Mouse (Mus musculus): ENCODE data around the gene Ranbp17. TPM values are rescaled to one million over a fixed set of nuclear protein-coding genes. Genes with fewer than 3 reads are reported as not detected.

Gene Ranbp17
- polyA plus RNA-seq, 1 experiment from 2014 or later = 13.3 TPM

GRCm38 (mm10) chr11:33232056-33232455 is 281.5 kb downstream of the Ranbp17 start:
- Histone ChIP-seq H3K4me1 (ENCODE audit: control insufficient read depth, insufficient read depth, low read length) (no peaks in the 10 kb centered on the region), H3K27me3 (ENCODE audit: control insufficient read depth, insufficient read depth, low read length) (no peaks in the 10 kb centered on the region), H3K9ac (replicated peaks; ENCODE audit: low read length) (no peak overlapping the region), H3K4me3 (ENCODE audit: low read depth, low read length) (no peak overlapping the region), H3K4me2 (ENCODE audit: low read depth, low read length) (no peak overlapping the region), H3K36me3 (replicated peaks; ENCODE audit: control insufficient read depth, insufficient read depth, low read depth, low read length) (no peaks in the 10 kb centered on the region), H3K27ac (replicated peaks; ENCODE audit: low read depth, low read length) (no peak overlapping the region), H3K9me3 (replicated peaks; ENCODE audit: control insufficient read depth, low read length) (no peaks in the 10 kb centered on the region)
- ATAC-seq (replicated peaks; ENCODE audit: insufficient number of reproducible peaks, low FRiP score, low TSS enrichment, low read depth) (no peak), DNase-seq (ENCODE audit: low spot score) (no peak)
- 67% methylated on average over 5 of the region's 5 CpGs for WGBS

DNA sequence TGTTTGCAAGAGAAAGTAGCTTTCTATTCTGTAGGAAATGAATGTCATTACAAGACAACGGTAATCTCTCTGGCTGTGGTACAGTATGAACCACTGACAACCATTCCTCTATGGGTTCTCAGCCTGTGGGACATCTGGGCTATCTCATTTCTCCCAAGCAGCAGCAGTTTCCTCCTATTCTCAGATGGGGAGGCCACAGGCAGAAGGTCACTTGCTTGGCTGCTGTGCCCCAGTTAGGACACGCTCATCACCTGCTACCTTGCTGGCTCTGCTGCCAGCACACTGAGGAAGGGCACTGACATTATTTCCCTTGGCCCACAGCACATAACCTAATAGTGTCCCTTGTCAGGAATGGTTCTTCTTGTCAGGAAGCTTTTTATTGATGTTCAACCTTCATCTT is 285.4 kb downstream of the Ranbp17 start:
- Histone ChIP-seq H3K4me1 (ENCODE audit: control insufficient read depth, insufficient read depth, low read length) (no peaks in the 10 kb centered on the region; the same call in 1 of the 2 replicates), H3K9me3 (replicated peaks; ENCODE audit: control insufficient read depth, low read length) (no peaks in the 10 kb centered on the region), H3K4me3 (ENCODE audit: low read depth, low read length) (no peak overlapping the region), H3K27me3 (ENCODE audit: control insufficient read depth, insufficient read depth, low read length) (no peaks in the 10 kb centered on the region), H3K9ac (replicated peaks; ENCODE audit: low read length) (no peak overlapping the region), H3K36me3 (replicated peaks; ENCODE audit: control insufficient read depth, insufficient read depth, low read depth, low read length) (no peaks in the 10 kb centered on the region), H3K4me2 (ENCODE audit: low read depth, low read length) (no peak overlapping the region), H3K27ac (replicated peaks; ENCODE audit: low read depth, low read length) (no peak overlapping the region)
- DNase-seq (ENCODE audit: low spot score) = no peak
- no peak for ATAC-seq (replicated peaks; ENCODE audit: insufficient number of reproducible peaks, low FRiP score, low TSS enrichment, low read depth)
- 100% methylated on average over 2 of the region's 2 CpGs for WGBS

DNA sequence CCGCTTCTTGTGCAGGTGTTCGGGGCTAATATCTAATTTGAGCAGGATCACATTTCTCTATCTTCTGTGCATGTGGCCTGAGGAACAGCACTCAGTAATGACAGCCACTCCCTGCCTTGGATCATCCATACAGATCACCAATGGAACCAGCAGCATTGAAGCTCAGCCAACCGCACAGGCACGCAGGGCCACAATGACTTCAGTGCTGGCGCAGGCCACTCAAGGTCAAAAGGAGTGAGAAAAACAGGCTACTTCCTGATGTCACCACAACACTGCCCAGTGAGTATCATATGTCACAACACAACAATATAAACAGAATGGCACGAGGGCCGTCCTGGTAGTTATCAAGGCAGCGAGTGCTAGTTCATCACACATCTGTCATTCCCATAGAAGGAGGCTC is 287.0 kb downstream of the Ranbp17 start:
- DNase-seq (ENCODE audit: low spot score) (no peak), ATAC-seq (replicated peaks; ENCODE audit: insufficient number of reproducible peaks, low FRiP score, low TSS enrichment, low read depth) (no peak)
- Histone ChIP-seq H3K9me3 (replicated peaks; ENCODE audit: control insufficient read depth, low read length) (no peaks in the 10 kb centered on the region), H3K4me1 (ENCODE audit: control insufficient read depth, insufficient read depth, low read length) (no peaks in the 10 kb centered on the region; the same call in 1 of the 2 replicates), H3K27me3 (ENCODE audit: control insufficient read depth, insufficient read depth, low read length) (no peaks in the 10 kb centered on the region), H3K4me2 (ENCODE audit: low read depth, low read length) (no peak overlapping the region), H3K9ac (replicated peaks; ENCODE audit: low read length) (no peak overlapping the region), H3K36me3 (replicated peaks; ENCODE audit: control insufficient read depth, insufficient read depth, low read depth, low read length) (no peaks in the 10 kb centered on the region), H3K4me3 (ENCODE audit: low read depth, low read length) (no peak overlapping the region), H3K27ac (replicated peaks; ENCODE audit: low read depth, low read length) (no peak overlapping the region)
- WGBS = 70% methylated on average over 8 of the region's 8 CpGs

DNA sequence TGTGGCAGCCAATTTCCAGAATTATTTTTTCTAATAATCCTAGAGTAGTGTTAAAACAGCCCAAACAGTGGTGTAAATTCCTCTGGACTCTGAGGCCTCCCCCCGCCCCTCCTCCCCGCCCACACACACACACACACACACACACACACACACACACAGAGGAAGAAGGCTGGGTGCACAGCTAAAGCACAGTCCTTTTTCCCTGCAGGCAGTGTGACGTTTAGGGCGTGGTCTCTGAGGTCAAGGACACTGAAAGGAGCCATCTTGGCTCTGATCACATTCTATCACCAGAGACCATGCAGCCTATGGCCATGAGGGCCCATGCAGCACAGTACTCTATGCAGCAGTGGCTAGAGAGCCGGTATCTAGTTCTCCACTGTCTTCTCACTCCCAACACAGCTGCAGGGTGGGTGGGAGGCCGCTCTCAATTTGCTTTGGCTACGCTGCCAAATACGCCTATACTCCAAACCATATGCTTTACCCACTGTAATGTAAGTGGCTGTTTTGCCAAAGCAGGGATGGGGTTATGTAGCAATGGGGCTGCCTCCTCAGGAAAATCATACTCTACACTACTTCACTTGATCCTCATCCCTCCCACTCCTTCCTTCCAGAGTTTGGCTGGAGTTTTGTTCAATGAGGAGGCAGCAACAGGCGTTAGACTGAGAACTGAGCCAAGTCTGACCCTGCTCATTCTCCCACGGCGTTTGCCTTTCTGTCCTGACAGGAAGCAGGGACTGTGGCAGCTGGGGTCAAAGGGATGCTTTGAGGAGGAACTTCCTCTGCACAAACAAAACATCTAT is 291.8 kb downstream of the Ranbp17 start:
- ATAC-seq (replicated peaks; ENCODE audit: insufficient number of reproducible peaks, low FRiP score, low TSS enrichment, low read depth) = 0 out of 2 replicates have a peak, but pooled peaks have one; percentile 66
- H3K27ac ChIP-seq (replicated peaks; ENCODE audit: low read depth, low read length) = no peak overlapping the region

DNA sequence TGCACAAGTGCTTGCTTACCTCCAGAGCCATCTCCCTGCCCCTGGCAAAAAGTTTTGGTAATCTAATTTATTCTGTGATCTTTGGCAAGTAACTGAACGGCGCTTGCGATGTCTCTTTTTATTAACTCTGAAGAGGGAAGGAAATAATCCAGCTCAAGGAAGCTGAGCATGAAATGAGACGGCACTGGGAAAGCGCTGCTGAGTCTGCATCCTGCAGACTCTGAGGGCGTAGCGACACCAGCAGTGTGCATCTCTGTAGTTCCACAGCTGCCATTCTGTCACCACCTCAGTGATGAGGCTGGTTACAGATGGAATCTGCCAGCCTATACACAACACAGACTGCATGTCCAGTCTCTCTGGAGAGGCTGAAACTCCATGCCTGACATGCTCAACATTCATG is 292.8 kb downstream of the Ranbp17 start:
- no peak for ATAC-seq (replicated peaks; ENCODE audit: insufficient number of reproducible peaks, low FRiP score, low TSS enrichment, low read depth)
- Histone ChIP-seq H3K9me3 (replicated peaks; ENCODE audit: control insufficient read depth, low read length) (no peaks in the 10 kb centered on the region), H3K4me1 (ENCODE audit: control insufficient read depth, insufficient read depth, low read length) (no peaks in the 10 kb centered on the region), H3K4me3 (ENCODE audit: low read depth, low read length) (no peak overlapping the region), H3K9ac (replicated peaks; ENCODE audit: low read length) (no peak overlapping the region), H3K27ac (replicated peaks; ENCODE audit: low read depth, low read length) (no peak overlapping the region), H3K36me3 (replicated peaks; ENCODE audit: control insufficient read depth, insufficient read depth, low read depth, low read length) (no peaks in the 10 kb centered on the region), H3K27me3 (ENCODE audit: control insufficient read depth, insufficient read depth, low read length) (no peaks in the 10 kb centered on the region), H3K4me2 (ENCODE audit: low read depth, low read length) (no peak overlapping the region)
- no peak for DNase-seq (ENCODE audit: low spot score)
- 78% methylated on average over 7 of the region's 7 CpGs for WGBS

More for the DNA sequence above, 291.8 kb downstream of the Ranbp17 start:
- no peak overlapping the region for H3K9ac ChIP-seq (replicated peaks; ENCODE audit: low read length)
- no peaks in the 10 kb centered on the region for H3K27me3 ChIP-seq (ENCODE audit: control insufficient read depth, insufficient read depth, low read length)
- H3K9me3 ChIP-seq (replicated peaks; ENCODE audit: control insufficient read depth, low read length) = no peaks in the 10 kb centered on the region
- 60% methylated on average over 11 of the region's 11 CpGs for WGBS
- H3K4me3 ChIP-seq (ENCODE audit: low read depth, low read length) = no peak overlapping the region
- no peaks in the 10 kb centered on the region for H3K36me3 ChIP-seq (replicated peaks; ENCODE audit: control insufficient read depth, insufficient read depth, low read depth, low read length)
- no peak overlapping the region for H3K4me2 ChIP-seq (ENCODE audit: low read depth, low read length)
- peak; percentile 13 for DNase-seq (ENCODE audit: low spot score)
- no peaks in the 10 kb centered on the region; the same call in 1 of the 2 replicates for H3K4me1 ChIP-seq (ENCODE audit: control insufficient read depth, insufficient read depth, low read length)

GRCm38 (mm10) chr11:33217384-33218079 is 296.0 kb downstream of the Ranbp17 start:
- Histone ChIP-seq H3K4me2 (ENCODE audit: low read depth, low read length) (no peak overlapping the region), H3K4me3 (ENCODE audit: low read depth, low read length) (no peak overlapping the region), H3K27me3 (ENCODE audit: control insufficient read depth, insufficient read depth, low read length) (no peaks in the 10 kb centered on the region), H3K4me1 (ENCODE audit: control insufficient read depth, insufficient read depth, low read length) (no peaks in the 10 kb centered on the region), H3K9me3 (replicated peaks; ENCODE audit: control insufficient read depth, low read length) (no peaks in the 10 kb centered on the region), H3K36me3 (replicated peaks; ENCODE audit: control insufficient read depth, insufficient read depth, low read depth, low read length) (no peaks in the 10 kb centered on the region), H3K9ac (replicated peaks; ENCODE audit: low read length) (no peak overlapping the region), H3K27ac (replicated peaks; ENCODE audit: low read depth, low read length) (no peak overlapping the region)
- ATAC-seq (replicated peaks; ENCODE audit: insufficient number of reproducible peaks, low FRiP score, low TSS enrichment, low read depth) = no peak
- no peak for DNase-seq (ENCODE audit: low spot score)
- WGBS = 84% methylated on average over 8 of the region's 8 CpGs

- peaks cover 41% of the 10 kb centered on the region for H3K27me3 ChIP-seq (ENCODE audit: control insufficient read depth, insufficient read depth, low read length)
Measured at GRCm38 (mm10) chr11:33207411-33207810, 306.1 kb downstream of the Ranbp17 start.

DNA sequence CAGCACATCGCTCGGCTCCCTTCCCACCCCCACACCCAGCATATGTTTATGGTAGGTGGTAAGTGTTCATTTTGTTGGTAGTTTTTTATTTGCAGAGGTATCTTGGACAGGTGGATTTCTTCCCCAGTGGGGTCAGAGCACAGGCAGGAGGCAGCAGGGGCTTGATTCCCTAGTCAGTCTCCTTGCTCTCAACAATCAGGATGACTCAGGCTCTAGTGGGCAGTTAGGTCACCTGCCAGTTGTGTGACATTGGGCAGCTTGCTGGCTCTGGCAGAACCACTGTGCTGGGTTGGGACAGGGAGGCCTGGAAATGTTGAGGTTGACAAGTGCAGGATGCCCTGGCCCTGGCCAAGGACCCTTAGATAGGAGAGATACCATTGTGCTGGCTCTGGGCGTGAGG is 308.6 kb downstream of the Ranbp17 start:
- ATAC-seq (replicated peaks; ENCODE audit: insufficient number of reproducible peaks, low FRiP score, low TSS enrichment, low read depth) (no peak), DNase-seq (ENCODE audit: low spot score) (no peak)
- peaks cover 9% of the 10 kb centered on the region for H3K4me1 ChIP-seq (ENCODE audit: control insufficient read depth, insufficient read depth, low read length)
- H3K27me3 ChIP-seq (ENCODE audit: control insufficient read depth, insufficient read depth, low read length) = peaks cover 64% of the 10 kb centered on the region
- no peak overlapping the region for H3K9ac ChIP-seq (replicated peaks; ENCODE audit: low read length)
- 8% methylated on average over 3 of the region's 3 CpGs for WGBS
- no peak overlapping the region for H3K4me3 ChIP-seq (ENCODE audit: low read depth, low read length)
- no peak overlapping the region for H3K27ac ChIP-seq (replicated peaks; ENCODE audit: low read depth, low read length)
- no peaks in the 10 kb centered on the region for H3K36me3 ChIP-seq (replicated peaks; ENCODE audit: control insufficient read depth, insufficient read depth, low read depth, low read length)
- no peaks in the 10 kb centered on the region for H3K9me3 ChIP-seq (replicated peaks; ENCODE audit: control insufficient read depth, low read length)
- H3K4me2 ChIP-seq (ENCODE audit: low read depth, low read length) = no peak overlapping the region

More at GRCm38 (mm10) chr11:33207411-33207810, 306.1 kb downstream of the Ranbp17 start:
- no peaks in the 10 kb centered on the region for H3K9me3 ChIP-seq (replicated peaks; ENCODE audit: control insufficient read depth, low read length)
- H3K9ac ChIP-seq (replicated peaks; ENCODE audit: low read length) = no peak overlapping the region
- H3K27ac ChIP-seq (replicated peaks; ENCODE audit: low read depth, low read length) = no peak overlapping the region
- WGBS = 84% methylated on average over 2 of the region's 2 CpGs
- H3K4me3 ChIP-seq (ENCODE audit: low read depth, low read length) = no peak overlapping the region
- no peaks in the 10 kb centered on the region for H3K36me3 ChIP-seq (replicated peaks; ENCODE audit: control insufficient read depth, insufficient read depth, low read depth, low read length)
- H3K4me1 ChIP-seq (ENCODE audit: control insufficient read depth, insufficient read depth, low read length) = no peaks in the 10 kb centered on the region; the same call in none of the 2 replicates
- no peak for DNase-seq (ENCODE audit: low spot score)
- ATAC-seq (replicated peaks; ENCODE audit: insufficient number of reproducible peaks, low FRiP score, low TSS enrichment, low read depth) = no peak
- no peak overlapping the region for H3K4me2 ChIP-seq (ENCODE audit: low read depth, low read length)

Data from embryonic facial prominence, embryonic 11.5 days (tissue).